Mouse (Mus musculus) gastrocnemius, adult 18-20 months (tissue): ENCODE results near the gene Nr6a1. TPM values are rescaled to one million over a fixed set of nuclear protein-coding genes. Genes with fewer than 3 reads are reported as not detected.

Experiments
- DNase-seq: peaks from one replicate; pipeline ENCODE4 v3.0.0; 2021; ENCODE audit warnings: low spot score
- microRNA-seq: library from miRNA; unstranded; fragments of <30 nt; microRNA quantifications from one replicate; pipeline ENCODE4 v1.2.0, GENCODE M21; 2021
- total RNA-seq, 2 experiments: library from RNA; stranded (reverse); gene quantifications; 2 replicates each; pipeline ENCODE4 v1.2.3; 2021

Nr6a1 gene
- total RNA-seq, 2 experiments from 2014 or later, result 3.5 to 4.1 TPM

DNA sequence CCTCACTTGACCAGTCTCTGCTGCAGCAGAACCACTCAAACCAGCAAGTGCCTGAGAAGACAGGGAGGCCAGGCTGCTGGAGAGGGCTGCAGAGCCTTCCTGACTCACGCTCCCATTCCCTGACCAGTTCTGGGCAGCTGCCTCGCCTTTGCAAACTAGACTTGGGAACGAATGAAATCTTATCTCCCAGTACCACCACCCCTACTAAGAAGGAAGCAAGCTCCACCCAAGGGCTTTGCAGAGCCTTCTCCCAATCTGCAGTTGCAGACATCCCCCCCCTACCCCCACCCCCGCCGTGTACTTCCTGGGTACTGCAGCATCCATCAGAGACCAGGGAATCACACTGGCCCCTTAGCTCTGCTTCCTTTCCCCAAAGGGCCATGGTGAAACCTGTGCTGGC, 244.4 kb downstream of the Nr6a1 start:
- DNase-seq, result no peak

DNA sequence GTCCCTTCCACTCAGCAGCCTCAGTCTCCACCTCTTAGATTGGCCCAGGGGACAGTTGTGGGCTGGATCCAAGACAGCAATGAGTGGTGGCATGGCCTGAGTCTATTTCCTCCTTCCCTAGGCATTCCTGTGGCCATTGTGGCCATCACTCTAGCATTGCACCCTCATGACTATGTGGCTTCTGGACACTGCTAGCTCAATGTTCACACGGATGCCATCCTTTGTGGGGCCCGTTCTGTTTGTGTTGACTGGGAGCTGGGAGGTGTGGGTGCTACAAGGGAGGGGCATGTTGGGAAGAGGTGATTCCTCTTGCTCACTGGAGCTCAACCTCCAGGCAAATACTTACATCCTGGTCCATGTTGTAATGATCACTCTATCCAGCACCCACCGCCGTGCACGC, 245.3 kb downstream of the Nr6a1 start:
- DNase-seq, result no peak

DNA sequence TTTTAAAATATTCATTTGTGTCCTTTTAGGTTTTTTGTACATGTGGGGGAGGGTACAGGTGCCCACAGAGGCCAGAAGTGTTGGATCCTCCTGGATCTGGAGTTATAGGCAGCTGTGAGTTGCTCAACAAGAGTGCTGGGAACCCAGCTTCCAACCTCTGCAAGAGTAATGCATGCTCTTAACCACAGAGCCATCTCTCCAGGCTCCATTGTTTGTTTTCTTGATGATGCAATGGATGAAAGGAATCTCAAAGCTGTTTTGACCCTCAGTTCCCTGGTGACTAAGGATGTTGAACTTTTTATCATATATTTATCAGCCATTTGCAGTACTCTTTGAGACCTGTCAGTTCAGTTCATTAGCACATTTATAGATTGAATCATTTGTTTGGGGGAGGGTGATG, 248.5 kb downstream of the Nr6a1 start:
- no peak for DNase-seq

DNA sequence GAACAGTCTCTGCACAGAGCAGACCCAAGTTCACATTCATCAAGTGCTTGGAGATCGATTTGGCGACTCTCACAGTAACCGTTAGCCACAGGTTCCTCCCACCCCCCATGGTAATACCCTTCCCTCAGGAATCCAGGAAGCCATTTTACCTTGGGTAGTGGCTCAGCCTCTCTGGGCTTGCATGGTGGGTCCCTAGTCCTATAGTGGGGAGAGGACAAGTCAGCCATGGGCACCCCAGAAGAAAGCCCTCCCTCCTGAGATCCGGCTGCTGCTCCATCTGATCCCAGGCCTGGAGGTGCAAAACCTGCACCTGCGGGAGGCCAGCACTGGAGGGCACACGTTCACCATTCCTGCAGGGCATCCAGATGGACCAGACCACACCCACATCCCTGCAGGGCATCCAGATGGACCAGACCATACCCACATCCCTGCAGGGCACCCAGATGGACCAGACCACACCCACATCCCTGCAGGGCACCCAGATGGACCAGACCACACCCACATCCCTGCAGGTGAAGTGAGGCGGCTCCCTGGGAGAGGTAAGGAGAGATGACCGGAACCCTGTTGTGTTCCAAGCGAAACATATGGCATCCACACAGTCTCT, 252.0 kb downstream of the Nr6a1 start:
- DNase-seq, result no peak

Small RNA genes lying within 50 kb of the gene (microRNA-seq; reads per million reads assigned to microRNA genes)
- 952 reads per million, percentile 83 among the genes with 10 or more reads in this experiment for gene Mir181a-2
- gene Mir181b-2, result 779 reads per million, percentile 81 among the genes with 10 or more reads in this experiment

Other genes with a start within 250 kb of the Nr6a1 start
- gene Nr5a1, start 213.1 kb downstream of the Nr6a1 start, total RNA-seq, result not detected
- gene Olfml2a, start 4.3 kb upstream of the Nr6a1 start, total RNA-seq, result 1 to 10 TPM; 3.3 to 5.3 TPM
- gene Wdr38, start 69.8 kb upstream of the Nr6a1 start, total RNA-seq, result under 1 TPM; 0.09 to 0.14 TPM
- gene Arpc5l, start 77.7 kb upstream of the Nr6a1 start, total RNA-seq, result 100 to 1,000 TPM; 112 to 141 TPM
- 100 to 1,000 TPM; 291 to 301 TPM for gene Rpl35, start 77.9 kb upstream of the Nr6a1 start, total RNA-seq
- 10 to 100 TPM in 1 of 2 experiments, 1 to 10 TPM in 1; 9.1 to 13.7 TPM for gene Golga1, start 137.9 kb upstream of the Nr6a1 start, total RNA-seq